In genomic region chr11:69534990-69535389, GRCm38 (mm10) we compare ENCODE assay signal across 22 mouse cellular contexts. TPM values are rescaled to one million over a fixed set of nuclear protein-coding genes. Genes with fewer than 3 reads are reported as not detected.
DNase-seq lines count a peak whose midpoint lies in the region; ATAC-seq and TF ChIP-seq lines count a peak whose summit lies in the region.
"Had no signal": no experiment of that assay in that cellular context is flagged by ENCODE, and none has a peak within 500 bp of the region (broad histone marks: within the 10 kb centered on the region; RNA-seq: fewer than 3 reads in every experiment).

No protein-coding gene starts in this region.

- no peak overlapping the region for H3K9ac ChIP-seq in kidney, postnatal 0 days (ENCODE audit: low read depth, low read length)
- H3K9ac ChIP-seq in lung, postnatal 0 days (replicated peaks; ENCODE audit: low read depth) = no peak overlapping the region
- H3K9ac ChIP-seq in heart, embryonic 12.5 days = no peak overlapping the region
- H3K9ac ChIP-seq: embryonic facial prominence, embryonic 13.5 days; forebrain, embryonic 12.5 days; kidney, embryonic 15.5 days had no signal

- no peaks in the 10 kb centered on the region for H3K9me3 ChIP-seq in kidney, postnatal 0 days (replicated peaks; ENCODE audit: low read length)
- H3K9me3 ChIP-seq in lung, postnatal 0 days (ENCODE audit: low read length) = no peaks in the 10 kb centered on the region
- H3K9me3 ChIP-seq in E14TG2a.4 (ENCODE audit: low read length) = no peaks in the 10 kb centered on the region
- H3K9me3 ChIP-seq in heart, embryonic 12.5 days (replicated peaks) = no peaks in the 10 kb centered on the region
- H3K9me3 ChIP-seq: embryonic facial prominence, embryonic 13.5 days; forebrain, embryonic 12.5 days; hindbrain, embryonic 10.5 days; kidney, embryonic 15.5 days; midbrain, embryonic 10.5 days had no signal

- H3K36me3 ChIP-seq in kidney, postnatal 0 days (ENCODE audit: insufficient read depth, low read length) = no peaks in the 10 kb centered on the region
- H3K36me3 ChIP-seq in lung, postnatal 0 days (ENCODE audit: insufficient read depth, low read length) = no peaks in the 10 kb centered on the region
- H3K36me3 ChIP-seq in E14TG2a.4 (ENCODE audit: insufficient read depth, low read length) = no peaks in the 10 kb centered on the region
- H3K36me3 ChIP-seq in heart, embryonic 12.5 days = no peaks in the 10 kb centered on the region
- H3K36me3 ChIP-seq: embryonic facial prominence, embryonic 13.5 days; forebrain, embryonic 12.5 days; hindbrain, embryonic 10.5 days; kidney, embryonic 15.5 days; midbrain, embryonic 10.5 days had no signal

- peak; percentile 46; the same call in 1 of the 2 replicates for TF ChIP-seq CTCF in kidney, postnatal 0 days (IDR thresholded peaks at IDR 0.05; ENCODE audit: low read depth)
- peak; percentile 33; the same call in 1 of the 2 replicates for TF ChIP-seq CTCF in lung, postnatal 0 days (IDR thresholded peaks at IDR 0.05)
- TF ChIP-seq CTCF in E14TG2a.4 (conservative IDR thresholded peaks at IDR 0.05; ENCODE audit: low read length) = peak; percentile 36

- H3K4me3 ChIP-seq in kidney, postnatal 0 days (replicated peaks; ENCODE audit: low read depth, low read length) = no peak overlapping the region
- no peak overlapping the region for H3K4me3 ChIP-seq in lung, postnatal 0 days (ENCODE audit: low read depth, low read length)
- H3K4me3 ChIP-seq in E14TG2a.4 (replicated peaks; ENCODE audit: low read length) = no peak overlapping the region
- no peak overlapping the region for H3K4me3 ChIP-seq in heart, embryonic 12.5 days
- H3K4me3 ChIP-seq: embryonic facial prominence, embryonic 13.5 days; erythroblast, embryonic 14.5 days; forebrain, embryonic 12.5 days; hindbrain, embryonic 10.5 days; kidney, embryonic 15.5 days; midbrain, embryonic 10.5 days had no signal

- no peak for ATAC-seq in kidney, postnatal 0 days (replicated peaks; ENCODE audit: low FRiP score, low read depth)
- no peak for ATAC-seq in lung, postnatal 0 days
- ATAC-seq in activated CD4-positive, CD25-positive, alpha-beta regulatory T cell, adult 4 months = no peak
- ATAC-seq in heart, embryonic 12.5 days (ENCODE audit: insufficient number of reproducible peaks, low FRiP score) = no peak
- ATAC-seq: hindbrain, embryonic 16.5 days had no signal

- H3K4me2 ChIP-seq in kidney, postnatal 0 days (ENCODE audit: low read length) = no peak overlapping the region
- H3K4me2 ChIP-seq in lung, postnatal 0 days (replicated peaks; ENCODE audit: low read depth, low read length) = no peak overlapping the region
- H3K4me2 ChIP-seq in heart, embryonic 12.5 days = no peak overlapping the region
- H3K4me2 ChIP-seq: embryonic facial prominence, embryonic 13.5 days; forebrain, embryonic 12.5 days; heart, embryonic 11.5 days; kidney, embryonic 15.5 days had no signal

- WGBS in kidney, postnatal 0 days = 70% methylated on average over 1 of the region's 1 CpGs
- 73% methylated on average over 1 of the region's 1 CpGs for WGBS in lung, postnatal 0 days
- 65% methylated on average over 1 of the region's 1 CpGs for WGBS in heart, embryonic 12.5 days

- DNase-seq in kidney, postnatal 0 days (ENCODE audit: low spot score) = no peak
- no peak for DNase-seq in kidney, postnatal 25 days
- DNase-seq in lung, postnatal 0 days (ENCODE audit: low spot score) = no peak
- no peak for DNase-seq in lung, adult 18-20 months
- peak; percentile 27 for DNase-seq in induced T-regulatory cell, adult 2 months (ENCODE audit: low read depth)
- DNase-seq: adrenal gland, postnatal 36 days; cerebellum, adult 11-12 months; cerebellum, postnatal 10 days; embryo, embryonic 11 days; heart, postnatal 10 days; kidney, adult 11 months had no signal

- 0 out of 2 replicates have a peak, but pooled peaks cover 3% of the 10 kb centered on the region for H3K4me1 ChIP-seq in kidney, postnatal 0 days (replicated peaks; ENCODE audit: insufficient read depth, low read length)
- H3K4me1 ChIP-seq in lung, postnatal 0 days (ENCODE audit: insufficient read depth, low read depth, low read length) = no peaks in the 10 kb centered on the region
- H3K4me1 ChIP-seq in E14TG2a.4 (replicated peaks; ENCODE audit: low read depth, low read length) = peaks cover 19% of the 10 kb centered on the region
- H3K4me1 ChIP-seq in heart, embryonic 12.5 days (replicated peaks) = no peaks in the 10 kb centered on the region
- H3K4me1 ChIP-seq: forebrain, embryonic 12.5 days; hindbrain, embryonic 10.5 days had no signal

- H3K27me3 ChIP-seq in kidney, postnatal 0 days (ENCODE audit: insufficient read depth, low read length) = no peaks in the 10 kb centered on the region
- no peaks in the 10 kb centered on the region for H3K27me3 ChIP-seq in lung, postnatal 0 days (replicated peaks; ENCODE audit: insufficient read depth, low read length)
- 0 out of 2 replicates have a peak, but pooled peaks cover under 1% of the 10 kb centered on the region for H3K27me3 ChIP-seq in E14TG2a.4 (ENCODE audit: insufficient read depth, low read length)
- no peaks in the 10 kb centered on the region for H3K27me3 ChIP-seq in heart, embryonic 12.5 days (replicated peaks)
- H3K27me3 ChIP-seq: embryonic facial prominence, embryonic 13.5 days; forebrain, embryonic 12.5 days; kidney, embryonic 15.5 days had no signal

- no peak for TF ChIP-seq EP300 in lung, postnatal 0 days (IDR thresholded peaks at IDR 0.05)

- no peak overlapping the region for H3K27ac ChIP-seq in kidney, postnatal 0 days
- H3K27ac ChIP-seq in lung, postnatal 0 days (ENCODE audit: low read length) = no peak overlapping the region
- H3K27ac ChIP-seq in heart, embryonic 12.5 days (ENCODE audit: poor library complexity, severe bottlenecking) = no peak overlapping the region
- H3K27ac ChIP-seq: forebrain, embryonic 12.5 days; hindbrain, embryonic 10.5 days; kidney, embryonic 15.5 days; midbrain, embryonic 10.5 days had no signal

RNA-seq across cellular contexts. Expression of gene Dnah2, which starts 13.9 kb away (rescaled TPM):
- polyA plus RNA-seq in kidney, postnatal 0 days (2015; fragmentation: Nextera tagmentation; extraction: Ambion mirVana) = 0.32 and 0.52 TPM in 2 replicates
- polyA plus RNA-seq in lung, postnatal 0 days (2015; fragmentation: Nextera tagmentation; extraction: Ambion mirVana) = 1.3 and 2.2 TPM in 2 replicates
- polyA plus RNA-seq in activated CD4-positive, CD25-positive, alpha-beta regulatory T cell, adult 4 months (2017; shearing (Covaris generic)) = under 1 TPM in 1 of 2 experiments, not detected in 1; 0.19 TPM
- 0.15 and 0.59 TPM in 2 replicates for polyA plus RNA-seq in heart, embryonic 12.5 days (2016; fragmentation: Nextera tagmentation; extraction: Ambion mirVana)
- polyA plus RNA-seq: erythroblast, embryonic 14.5 days had no signal

RNA-seq across cellular contexts. Expression of gene Efnb3, which starts 25.0 kb away (rescaled TPM):
- 7.7 and 7.8 TPM in 2 replicates for polyA plus RNA-seq in kidney, postnatal 0 days (2015; fragmentation: Nextera tagmentation; extraction: Ambion mirVana)
- polyA plus RNA-seq in lung, postnatal 0 days (2015; fragmentation: Nextera tagmentation; extraction: Ambion mirVana) = 0.80 and 1.0 TPM in 2 replicates
- polyA plus RNA-seq in activated CD4-positive, CD25-positive, alpha-beta regulatory T cell, adult 4 months (2017; shearing (Covaris generic)) = under 1 TPM in 1 of 2 experiments, not detected in 1; 0.17 TPM
- polyA plus RNA-seq in heart, embryonic 12.5 days (2016; fragmentation: Nextera tagmentation; extraction: Ambion mirVana) = 87.4 and 90.0 TPM in 2 replicates

RNA-seq across cellular contexts. Expression of gene Wrap53, which starts 45.1 kb away (rescaled TPM):
- 17.9 and 19.4 TPM in 2 replicates for polyA plus RNA-seq in kidney, postnatal 0 days (2015; fragmentation: Nextera tagmentation; extraction: Ambion mirVana)
- 13.8 and 14.3 TPM in 2 replicates for polyA plus RNA-seq in lung, postnatal 0 days (2015; fragmentation: Nextera tagmentation; extraction: Ambion mirVana)
- polyA plus RNA-seq in activated CD4-positive, CD25-positive, alpha-beta regulatory T cell, adult 4 months (2017; shearing (Covaris generic)) = 10 to 100 TPM; 25.6 to 27.6 TPM
- 18.7 and 19.5 TPM in 2 replicates for polyA plus RNA-seq in heart, embryonic 12.5 days (2016; fragmentation: Nextera tagmentation; extraction: Ambion mirVana)

RNA-seq across cellular contexts. Expression of gene Trp53, which starts 45.2 kb away (rescaled TPM):
- polyA plus RNA-seq in kidney, postnatal 0 days (2015; fragmentation: Nextera tagmentation; extraction: Ambion mirVana) = 117 and 121 TPM in 2 replicates
- 39.8 and 50.6 TPM in 2 replicates for polyA plus RNA-seq in lung, postnatal 0 days (2015; fragmentation: Nextera tagmentation; extraction: Ambion mirVana)
- 100 to 1,000 TPM; 231 to 302 TPM for polyA plus RNA-seq in activated CD4-positive, CD25-positive, alpha-beta regulatory T cell, adult 4 months (2017; shearing (Covaris generic))
- polyA plus RNA-seq in heart, embryonic 12.5 days (2016; fragmentation: Nextera tagmentation; extraction: Ambion mirVana) = 76.0 and 79.1 TPM in 2 replicates

Comparison
In these comparisons a context has a peak if more than half of its experiments do, and no peak if none do; other contexts are left out.
1. RNA of gene Efnb3, which starts 25.0 kb away (polyA plus RNA-seq): 87.4 to 90.0 TPM in heart, embryonic 12.5 days; 7.7 to 7.8 TPM in kidney, postnatal 0 days, 0.80 to 1.0 TPM in lung, postnatal 0 days and 0.17 TPM in activated CD4-positive, CD25-positive, alpha-beta regulatory T cell, adult 4 months; every median in the first group is over 10 times any median in the second.
2. Peak in every context shown above with its lines, with median percentiles within 50 percentile points of each other: CTCF ChIP-seq.